Mouse (Mus musculus) olfactory bulb, adult 2 months (tissue): ENCODE data around the gene Efcab5.

ENCODE experiments used
- CTCF ChIP-seq: fragments of 200-500 bp; IDR thresholded peaks from 2 replicates; pipeline ENCODE4 v1.5.1; 2012; ENCODE audit warnings: low read depth, mild to moderate bottlenecking, low read length, moderate library complexity; ENCODE audit not compliant: insufficient read depth
- POLR2A ChIP-seq: fragments of 200-500 bp; IDR thresholded peaks from 2 replicates; pipeline ENCODE4 v1.6.1; 2012; ENCODE audit warnings: mild to moderate bottlenecking, low read depth, low read length, moderate library complexity; ENCODE audit not compliant: insufficient read depth

- TF ChIP-seq POLR2A (no peak), CTCF (no peak)
Observed at GRCm38 (mm10) chr11:77193410-77193809, 4.6 kb upstream of the Efcab5 start.
